9 mouse cellular contexts compared by ENCODE assay signal in genomic region chr2:156324116-156324588, GRCm38 (mm10). TPM values are rescaled to one million over a fixed set of nuclear protein-coding genes. Genes with fewer than 3 reads are reported as not detected.
DNase-seq lines count a peak whose midpoint lies in the region; ATAC-seq and TF ChIP-seq lines count a peak whose summit lies in the region.
"Had no signal": no experiment of that assay in that cellular context is flagged by ENCODE, and none has a peak within 500 bp of the region (broad histone marks: within the 10 kb centered on the region; RNA-seq: fewer than 3 reads in every experiment).

No protein-coding gene starts in this region.

- H3K27me3 ChIP-seq in midbrain, postnatal 0 days (ENCODE audit: insufficient read depth, low read length) = no peaks in the 10 kb centered on the region
- no peaks in the 10 kb centered on the region for H3K27me3 ChIP-seq in midbrain, embryonic 14.5 days (ENCODE audit: control insufficient read depth, insufficient read depth, low read length)
- H3K27me3 ChIP-seq: limb, embryonic 15.5 days had no signal

- peak; percentile 5 for DNase-seq in midbrain, postnatal 0 days (ENCODE audit: low spot score)
- no peak for DNase-seq in midbrain, embryonic 14.5 days
- peak; percentile 44 to 75 for DNase-seq in frontal cortex, adult 2 months (ENCODE audit: extremely low spot score in 1 of 2, low spot score in 1 of 2)
- peak; percentile 58 for DNase-seq in kidney, postnatal 10 days
- DNase-seq in lung, postnatal 10 days = peak; percentile 57
- DNase-seq in testis, postnatal 10 days (ENCODE audit: low spot score) = peak; percentile 53
- DNase-seq in thymus, postnatal 4 days = no peak
- DNase-seq in urinary bladder, postnatal 4 days (ENCODE audit: low spot score in 2 of 2) = no peak

- H3K4me3 ChIP-seq in midbrain, postnatal 0 days (ENCODE audit: low read depth, low read length) = no peak overlapping the region
- no peak overlapping the region for H3K4me3 ChIP-seq in midbrain, embryonic 14.5 days (replicated peaks; ENCODE audit: low read depth, low read length)
- H3K4me3 ChIP-seq: limb, embryonic 15.5 days had no signal

- no peaks in the 10 kb centered on the region for H3K4me1 ChIP-seq in midbrain, postnatal 0 days (ENCODE audit: insufficient read depth, low read length)
- H3K4me1 ChIP-seq in midbrain, embryonic 14.5 days (ENCODE audit: control insufficient read depth, insufficient read depth, low read length) = no peaks in the 10 kb centered on the region

- ATAC-seq in midbrain, postnatal 0 days (ENCODE audit: low FRiP score) = no peak
- no peak for ATAC-seq in midbrain, embryonic 14.5 days (ENCODE audit: low FRiP score, low TSS enrichment)

- 71% methylated on average over 6 of the region's 6 CpGs for WGBS in midbrain, postnatal 0 days
- 74% methylated on average over 6 of the region's 6 CpGs for WGBS in midbrain, embryonic 14.5 days

- H3K36me3 ChIP-seq in midbrain, postnatal 0 days (ENCODE audit: insufficient read depth, low read length) = no peaks in the 10 kb centered on the region
- no peaks in the 10 kb centered on the region for H3K36me3 ChIP-seq in midbrain, embryonic 14.5 days (ENCODE audit: control insufficient read depth, insufficient read depth, low read length)

- no peak overlapping the region for H3K4me2 ChIP-seq in midbrain, postnatal 0 days (ENCODE audit: low read depth, low read length, poor library complexity, severe bottlenecking)
- H3K4me2 ChIP-seq in midbrain, embryonic 14.5 days (ENCODE audit: low read length) = no peak overlapping the region
- H3K4me2 ChIP-seq: limb, embryonic 15.5 days had no signal

- H3K9ac ChIP-seq in midbrain, postnatal 0 days (replicated peaks; ENCODE audit: low read length, poor library complexity, severe bottlenecking) = no peak overlapping the region
- no peak overlapping the region for H3K9ac ChIP-seq in midbrain, embryonic 14.5 days (replicated peaks; ENCODE audit: low read length)
- H3K9ac ChIP-seq: limb, embryonic 15.5 days had no signal

- H3K9me3 ChIP-seq in midbrain, postnatal 0 days (ENCODE audit: low read length) = no peaks in the 10 kb centered on the region
- H3K9me3 ChIP-seq in midbrain, embryonic 14.5 days (ENCODE audit: control insufficient read depth, low read length) = no peaks in the 10 kb centered on the region
- H3K9me3 ChIP-seq: limb, embryonic 15.5 days had no signal

- no peak overlapping the region for H3K27ac ChIP-seq in midbrain, postnatal 0 days (ENCODE audit: low read depth, low read length)
- H3K27ac ChIP-seq in midbrain, embryonic 14.5 days (replicated peaks; ENCODE audit: low read depth, low read length) = no peak overlapping the region
- H3K27ac ChIP-seq: limb, embryonic 15.5 days had no signal

- TF ChIP-seq CTCF in midbrain, postnatal 0 days (IDR thresholded peaks at IDR 0.05) = no peak

RNA-seq across cellular contexts. Expression of gene Scand1, which starts 11.6 kb away (rescaled TPM):
- 268 and 307 TPM in 2 replicates for total RNA-seq in midbrain, postnatal 0 days (2014; rRNA removed)
- polyA plus RNA-seq in midbrain, postnatal 0 days (2015; fragmentation: Nextera tagmentation; extraction: Ambion mirVana) = 132 and 145 TPM in 2 replicates
- polyA plus RNA-seq in midbrain, embryonic 14.5 days (2014; fragmentation: Nextera tagmentation; extraction: Ambion mirVana) = 93.3 and 102 TPM in 2 replicates
- 78.0 and 85.3 TPM in 2 replicates for polyA plus RNA-seq in frontal cortex, adult 2 months (2012; rRNA removed)

RNA-seq across cellular contexts. Expression of gene Cnbd2, which starts 12.1 kb away (rescaled TPM):
- 3.2 and 3.3 TPM in 2 replicates for total RNA-seq in midbrain, postnatal 0 days (2014; rRNA removed)
- polyA plus RNA-seq in midbrain, postnatal 0 days (2015; fragmentation: Nextera tagmentation; extraction: Ambion mirVana) = 8.9 and 10.0 TPM in 2 replicates
- 6.9 and 7.9 TPM in 2 replicates for polyA plus RNA-seq in midbrain, embryonic 14.5 days (2014; fragmentation: Nextera tagmentation; extraction: Ambion mirVana)
- polyA plus RNA-seq in frontal cortex, adult 2 months (2012; rRNA removed) = 7.8 and 8.9 TPM in 2 replicates

Comparison
In these comparisons a context has a peak if more than half of its experiments do, and no peak if none do; other contexts are left out.
1. DNase-seq: peak in midbrain, postnatal 0 days (single experiment), frontal cortex, adult 2 months (2 of 2), kidney, postnatal 10 days (single experiment), lung, postnatal 10 days (single experiment) and testis, postnatal 10 days (single experiment); none in midbrain, embryonic 14.5 days (single experiment), thymus, postnatal 4 days (single experiment) and urinary bladder, postnatal 4 days (0 of 2).